Mouse (Mus musculus) forebrain, embryonic 13.5 days (tissue): ENCODE data around the gene Cyb561. TPM values are rescaled to one million over a fixed set of nuclear protein-coding genes. Genes with fewer than 3 reads are reported as not detected.

Experiments
- polyA plus RNA-seq: library from polyadenylated mRNA; unstranded; fragments of >200 nt; fragmentation: Nextera tagmentation; extraction: Ambion mirVana; gene quantifications from 2 replicates; pipeline ENCODE4 v1.2.1, GENCODE M21; 2015

Gene Cyb561
- polyA plus RNA-seq, 1 experiment from 2014 or later: 17.2 TPM

Other genes with a start within 250 kb of the Cyb561 start
- gene Ace, start 14.6 kb upstream of the Cyb561 start, polyA plus RNA-seq: 0.57 and 0.97 TPM in 2 replicates
- not detected in 2 replicates for gene Ace3, start 41.3 kb upstream of the Cyb561 start, polyA plus RNA-seq
- 0.40 and 0.54 TPM in 2 replicates for gene Kcnh6, start 54.8 kb upstream of the Cyb561 start, polyA plus RNA-seq
- gene Dcaf7, start 83.5 kb upstream of the Cyb561 start, polyA plus RNA-seq: 82.1 and 99.4 TPM in 2 replicates
- 8.9 and 9.6 TPM in 2 replicates for gene Taco1, start 112.7 kb upstream of the Cyb561 start, polyA plus RNA-seq
- gene Map3k3, start 131.3 kb upstream of the Cyb561 start, polyA plus RNA-seq: 9.5 and 11.9 TPM in 2 replicates
- gene Gm10840, start 207.5 kb upstream of the Cyb561 start, polyA plus RNA-seq: not detected in 2 replicates
- 253 and 279 TPM in 2 replicates for gene Limd2, start 207.5 kb upstream of the Cyb561 start, polyA plus RNA-seq
- 33.4 and 33.5 TPM in 2 replicates for gene Strada, start 248.8 kb upstream of the Cyb561 start, polyA plus RNA-seq